Mouse (Mus musculus) cerebellum, postnatal 14 days (tissue): ENCODE measurements around the gene Cldn5.

Experiments used
- DNase-seq, 2 experiments: peaks; one replicate each; pipeline ENCODE4 v3.0.0; 2021; ENCODE audit warnings: mixed read lengths in 2 of 2

The Cldn5 gene

GRCm38 (mm10) chr16:18786652-18787051 lies 10.0 kb downstream of the Cldn5 start:
- no peak for DNase-seq

GRCm38 (mm10) chr16:18788627-18789406 lies 12.2 kb downstream of the Cldn5 start:
- no peak for DNase-seq

DNA sequence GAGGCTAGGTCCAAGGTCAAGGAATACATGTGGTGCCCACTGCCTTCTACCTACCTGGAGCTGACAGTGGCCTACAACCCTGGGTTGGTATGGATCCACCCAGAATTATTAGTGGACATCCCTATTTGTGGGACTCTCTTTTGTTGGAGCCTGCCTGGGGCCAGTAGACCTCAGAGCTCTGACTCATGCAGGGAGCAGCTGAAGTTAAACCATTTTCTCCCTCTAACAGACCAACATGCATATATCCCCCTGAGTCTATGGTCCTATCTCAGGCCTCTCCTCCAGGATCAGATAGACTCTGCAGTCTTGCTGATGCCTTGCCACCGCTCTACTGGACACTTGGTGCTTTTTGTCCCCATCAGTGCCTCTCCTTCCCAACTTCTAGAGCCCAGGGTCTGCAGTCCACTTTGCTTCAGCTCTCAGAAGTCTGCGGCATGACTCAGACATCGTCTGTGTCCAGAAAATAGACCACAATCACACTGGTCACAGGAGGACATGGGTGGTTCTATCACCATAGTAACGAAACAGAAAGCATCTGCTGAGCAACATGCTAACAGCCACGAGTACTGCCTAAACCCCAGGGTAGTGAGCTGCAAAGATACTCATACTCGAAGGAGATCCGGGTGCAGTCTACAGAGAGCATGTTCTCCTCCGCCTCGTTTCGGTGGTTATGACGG lies 18.7 kb downstream of the Cldn5 start:
- DNase-seq, result no peak

- no peak for DNase-seq
Observed at GRCm38 (mm10) chr16:18796645-18797044, 20.0 kb downstream of the Cldn5 start.

DNA sequence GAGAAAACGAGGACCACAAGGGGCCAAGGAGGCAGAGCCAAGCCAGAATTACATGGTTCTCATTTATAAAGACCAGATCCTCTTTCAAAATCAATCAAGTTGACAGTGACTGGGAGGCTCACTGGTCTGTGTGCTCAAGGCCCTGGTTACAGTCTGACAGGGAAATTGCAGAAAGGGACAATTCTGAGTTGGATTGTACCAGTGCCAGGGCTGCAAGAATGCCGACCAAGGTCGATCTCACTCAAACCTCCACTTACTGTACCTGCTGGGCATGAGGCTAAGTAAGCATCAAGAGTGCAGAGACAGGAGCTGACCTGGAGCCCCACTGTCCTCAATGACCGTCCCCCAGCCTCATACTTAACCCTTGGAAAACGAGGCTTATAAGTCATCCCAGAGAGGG lies 21.5 kb downstream of the Cldn5 start:
- DNase-seq, result no peak

DNA sequence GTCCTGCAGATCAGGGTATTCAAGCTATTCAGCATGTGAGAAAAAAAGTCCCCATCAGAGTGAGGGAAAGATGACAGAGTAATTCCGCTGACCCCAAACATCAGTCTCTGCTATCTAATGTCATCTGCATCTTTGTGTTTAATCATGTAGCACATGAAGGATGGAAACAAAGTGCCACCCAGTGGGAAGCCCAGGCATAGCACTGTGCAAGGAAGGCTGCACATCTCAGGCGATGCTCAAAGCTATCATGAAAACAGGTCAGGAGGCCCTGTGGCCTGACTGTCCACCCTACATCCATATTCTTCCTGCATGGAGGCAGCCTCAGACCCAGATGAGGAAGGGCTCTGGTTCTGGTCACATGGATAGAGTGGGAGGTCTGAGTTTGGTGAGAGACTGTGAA lies 22.2 kb downstream of the Cldn5 start:
- peak; percentile 68 to 79 for DNase-seq

DNA sequence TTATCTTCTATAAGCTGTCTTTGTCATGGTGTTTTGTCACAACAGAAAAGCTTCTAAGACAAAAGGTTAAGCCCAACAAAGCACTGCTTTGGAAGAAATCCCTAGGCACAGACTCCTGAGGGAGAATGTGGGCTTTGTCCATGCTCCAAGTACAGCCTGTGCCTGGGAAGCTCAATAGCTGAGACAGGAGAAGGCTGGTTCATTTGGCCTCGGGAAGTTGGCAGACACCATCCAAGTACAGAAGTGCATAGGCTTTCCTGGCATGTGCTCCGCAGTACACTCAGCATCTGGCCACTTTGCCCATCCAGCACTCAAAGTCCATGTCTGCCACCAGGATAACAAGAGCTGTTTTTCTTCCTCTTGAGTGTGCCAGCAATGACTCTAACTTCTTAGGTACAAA lies 29.1 kb downstream of the Cldn5 start:
- no peak for DNase-seq

GRCm38 (mm10) chr16:18809001-18809400 lies 32.4 kb downstream of the Cldn5 start:
- no peak for DNase-seq

GRCm38 (mm10) chr16:18811032-18811431 lies 34.4 kb downstream of the Cldn5 start:
- peak in 1 of 2 experiments; percentile 48 for DNase-seq

DNA sequence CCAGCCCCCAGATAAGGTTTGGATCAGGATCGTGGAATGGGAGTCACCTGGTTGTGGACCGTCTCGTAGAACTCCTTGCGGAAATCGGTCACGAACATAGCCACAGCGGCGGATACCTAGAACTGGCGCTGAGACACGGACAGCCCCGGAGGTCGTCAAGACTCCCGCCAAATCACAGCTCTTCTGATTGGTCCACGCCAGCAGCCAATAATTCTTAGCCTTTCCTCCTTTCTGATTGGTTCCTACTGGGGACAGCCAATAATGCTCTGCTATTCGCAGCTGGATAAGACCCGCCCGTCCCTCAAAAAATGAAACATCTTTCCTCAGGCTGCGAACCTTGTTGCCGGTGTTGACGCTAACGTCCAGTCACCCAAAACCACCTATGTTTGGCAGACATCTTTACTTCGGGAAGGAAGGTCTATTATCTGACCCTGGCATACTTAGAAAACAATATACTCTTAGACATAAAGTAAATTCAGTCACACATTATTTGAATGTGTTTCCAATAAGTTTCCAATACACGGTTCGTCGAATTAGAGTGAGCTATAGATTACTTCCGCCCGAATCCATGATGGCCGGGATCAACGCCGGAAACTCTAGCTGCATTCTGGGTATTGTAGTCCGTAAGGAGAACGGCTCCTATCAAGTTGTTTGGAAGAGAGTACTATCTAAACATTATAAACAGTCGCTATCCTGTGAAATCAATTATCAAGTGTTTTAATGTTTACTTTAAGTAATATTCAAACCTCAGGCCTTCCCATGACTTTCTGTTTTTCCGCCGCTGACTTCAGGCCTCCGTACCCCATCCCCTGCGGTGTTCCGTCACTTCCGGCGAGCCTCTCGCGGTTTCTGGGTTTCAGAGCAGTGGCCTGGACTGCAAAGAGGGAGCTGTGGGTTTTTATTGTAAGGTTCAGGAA lies 35.1 kb downstream of the Cldn5 start, which contains the start of the genes Ufd1 and Cdc45:
Gene Ufd1 (plus strand): TSS at position 312 of the 917 bp plus-strand sequence.
Gene Cdc45 (minus strand): TSS at position 520 of the 917 bp plus-strand sequence.
- peak; percentile 89 to 91 for DNase-seq

DNA sequence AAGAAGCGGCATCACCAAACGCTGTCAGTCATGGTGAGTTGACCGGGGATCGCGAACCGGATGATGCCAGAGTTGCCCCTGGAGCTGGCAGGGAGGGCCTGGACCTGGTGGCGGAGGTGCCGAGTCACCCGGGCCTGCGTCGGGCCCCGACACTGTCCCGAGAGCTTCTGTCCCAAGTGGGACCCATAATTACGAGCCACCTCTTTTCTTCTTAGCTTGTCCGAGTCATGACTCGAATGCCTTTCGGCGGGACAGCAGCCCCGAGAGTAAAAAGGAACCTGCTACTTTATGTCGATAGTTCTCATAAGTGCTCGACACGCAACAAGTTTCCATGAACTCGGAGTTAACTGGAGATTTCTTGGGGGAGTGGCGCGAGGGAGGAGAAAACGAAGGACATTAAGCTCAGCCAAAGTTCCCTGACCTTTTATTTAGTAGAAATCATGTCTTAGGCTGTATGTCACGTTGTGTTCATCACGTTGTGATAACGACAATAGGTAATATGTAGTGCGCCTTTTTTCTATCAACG lies 35.8 kb downstream of the Cldn5 start:
- DNase-seq, result no peak

DNA sequence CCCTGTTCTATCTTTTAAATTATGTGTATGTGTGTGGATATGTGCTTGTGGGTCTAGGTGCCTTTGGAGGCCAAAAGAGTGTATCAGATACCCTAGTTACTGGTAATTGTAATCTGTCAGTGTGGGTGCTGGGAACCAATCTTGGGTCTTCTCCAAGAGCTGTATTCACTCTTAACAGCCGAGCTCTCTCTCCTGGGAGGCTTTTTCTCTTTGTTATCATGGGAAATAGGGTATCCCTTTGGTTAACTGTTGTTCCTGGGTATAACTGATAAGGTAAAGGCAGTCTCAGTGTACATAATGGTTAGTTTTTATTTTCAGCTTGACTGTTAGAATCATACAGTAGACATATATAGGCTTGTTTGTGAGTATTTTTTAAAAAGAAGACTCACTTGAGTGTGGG lies 45.7 kb downstream of the Cldn5 start:
- no peak for DNase-seq

DNA sequence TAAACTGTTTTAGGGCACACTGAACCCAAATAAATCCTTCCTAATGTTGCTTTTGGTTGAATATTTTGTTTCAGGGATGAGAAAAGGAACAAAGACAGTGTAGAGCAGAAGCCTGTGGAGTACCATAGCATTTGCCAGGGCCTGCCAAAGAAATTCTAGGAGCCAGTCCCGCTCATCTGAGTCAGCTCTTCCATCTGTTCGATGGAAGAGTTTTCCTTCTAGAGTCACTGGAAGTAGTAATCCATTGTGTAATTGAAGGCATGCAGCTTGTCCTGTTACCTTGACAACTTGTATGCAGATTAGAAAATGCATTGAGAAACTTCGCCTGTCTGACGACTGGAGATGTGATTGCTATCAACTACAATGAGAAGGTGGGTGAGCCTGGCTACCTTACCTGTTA lies 46.3 kb downstream of the Cldn5 start:
- no peak for DNase-seq
